Mouse (Mus musculus): Measurements from ENCODE around the gene Hmga1.

Gene Hmga1

DNA sequence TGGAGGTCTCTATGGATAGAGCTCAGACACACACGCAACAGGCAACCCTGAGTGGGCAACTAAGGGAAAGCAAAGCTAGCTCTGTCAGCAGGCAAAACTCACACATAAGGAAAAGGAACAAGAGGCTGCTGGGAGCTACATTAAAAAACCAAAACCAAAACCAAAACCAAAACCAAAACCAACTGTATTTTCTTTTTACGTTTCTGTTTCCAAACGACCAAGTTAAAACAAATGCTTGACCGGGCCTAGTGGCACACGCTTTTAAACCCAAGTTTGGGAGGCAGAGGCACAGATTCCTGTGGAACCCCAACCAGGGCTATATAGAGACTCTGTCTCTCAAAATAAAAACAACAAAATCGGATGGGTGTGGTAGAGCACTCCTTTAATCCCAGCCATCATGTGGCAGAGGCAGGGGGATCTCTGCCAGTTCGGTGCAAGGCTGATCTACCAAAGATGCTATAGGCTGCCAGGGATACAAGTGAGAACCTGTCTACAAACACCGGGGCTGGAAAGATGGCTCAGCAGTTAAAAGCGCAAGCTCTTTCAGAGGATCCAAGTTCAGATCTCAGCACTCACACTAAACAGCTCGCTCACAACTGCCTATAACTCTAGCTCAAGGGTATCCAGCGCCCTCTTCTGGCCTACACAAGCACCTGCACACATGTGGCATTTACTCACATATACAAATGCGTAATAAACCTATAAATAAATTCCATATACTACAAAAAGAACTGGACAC, 35.7 kb downstream of the Hmga1 start:
- DNase-seq (ENCODE audit: low read depth, low spot score) = no peak

DNA sequence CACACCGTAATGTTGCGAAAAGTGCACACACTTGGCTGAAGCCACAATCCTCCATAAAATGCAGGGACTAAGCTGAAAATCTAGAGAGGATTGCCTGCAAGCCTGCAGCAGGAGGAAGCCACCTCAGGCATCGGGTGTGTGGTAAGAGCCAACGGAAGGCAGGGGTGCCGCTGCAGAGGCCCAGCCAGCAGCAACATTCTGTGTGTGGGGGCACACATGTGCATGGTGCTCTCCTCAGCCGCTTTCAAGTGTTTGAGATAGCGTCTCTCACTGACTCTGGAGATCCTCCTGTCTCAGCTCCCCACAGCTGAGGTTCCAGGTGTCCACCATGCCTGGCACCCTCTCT, 36.2 kb downstream of the Hmga1 start:
- DNase-seq (ENCODE audit: low read depth, low spot score) = no peak

DNA sequence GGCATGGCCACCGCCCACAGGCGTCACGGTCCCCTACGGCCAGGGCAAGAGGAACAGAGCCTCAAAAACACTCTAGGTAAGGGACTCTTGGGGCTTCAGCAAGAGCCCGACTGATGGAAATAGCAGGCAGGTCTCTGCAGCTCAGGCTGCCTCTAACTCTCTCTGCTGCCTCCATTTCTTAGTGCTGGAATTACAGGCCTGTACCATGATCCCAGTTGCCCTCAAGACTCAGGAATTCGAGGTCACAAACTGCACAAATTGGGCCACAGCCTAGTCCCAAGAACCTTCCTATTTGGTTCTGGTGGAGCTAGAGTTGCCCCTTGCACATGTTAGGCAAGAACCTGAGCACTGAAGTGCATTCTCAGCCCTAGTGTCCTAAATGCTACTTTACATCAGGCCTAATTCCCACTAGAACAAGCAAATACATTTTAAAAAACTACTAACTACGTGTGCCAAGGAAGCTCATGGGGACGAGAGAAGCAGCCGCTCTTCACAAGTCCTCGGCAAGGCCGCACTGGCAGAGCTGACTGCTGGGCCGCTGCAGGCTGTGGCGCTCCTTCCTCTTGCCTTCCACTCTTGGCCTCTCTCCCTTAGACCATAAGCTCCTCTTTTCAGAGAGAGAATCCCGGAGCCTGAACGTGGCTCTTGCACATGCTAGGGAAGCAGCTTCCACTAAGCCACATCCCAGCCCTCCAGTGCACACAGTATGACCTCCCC, 39.5 kb downstream of the Hmga1 start:
- no peak for DNase-seq (ENCODE audit: low read depth, low spot score)

DNA sequence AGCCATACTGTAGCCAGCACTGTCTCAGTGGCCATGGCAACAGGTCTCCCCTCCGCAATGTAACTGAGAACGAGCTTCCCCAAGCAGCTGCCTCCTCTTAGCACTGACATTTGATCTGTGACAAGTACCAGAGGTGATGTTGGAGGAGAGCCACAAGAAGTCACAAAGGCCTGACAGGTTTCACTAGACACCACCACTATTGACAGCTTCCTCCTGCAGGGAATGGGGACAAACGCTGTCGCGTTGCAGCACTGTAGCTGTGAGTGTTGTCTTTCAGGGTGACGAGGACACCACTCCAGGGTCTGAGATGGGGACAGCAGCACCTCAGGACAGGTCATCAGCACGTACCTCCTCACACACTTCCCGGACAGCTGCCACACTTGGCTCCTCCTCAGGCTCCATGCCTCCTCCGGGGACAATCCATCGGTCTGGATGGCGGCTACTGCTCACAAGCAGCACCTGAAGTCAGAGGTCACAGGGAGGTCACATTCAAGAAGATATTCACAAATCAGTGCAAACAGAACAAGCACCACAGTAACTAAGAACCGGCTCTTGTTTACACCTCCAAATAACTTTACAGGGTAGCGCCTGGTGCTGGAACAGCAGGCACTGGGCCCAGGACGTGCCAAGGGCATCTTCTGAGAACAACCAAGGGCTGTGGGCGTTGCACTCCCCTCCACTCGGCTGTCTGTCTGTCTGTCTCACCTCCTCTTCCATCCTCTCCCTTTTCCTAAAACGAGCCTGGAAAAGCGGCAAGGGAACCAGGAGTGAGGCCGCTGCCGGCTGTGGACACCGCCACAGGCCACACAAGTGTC, 40.3 kb downstream of the Hmga1 start:
- DNase-seq (ENCODE audit: low read depth, low spot score) = no peak

DNA sequence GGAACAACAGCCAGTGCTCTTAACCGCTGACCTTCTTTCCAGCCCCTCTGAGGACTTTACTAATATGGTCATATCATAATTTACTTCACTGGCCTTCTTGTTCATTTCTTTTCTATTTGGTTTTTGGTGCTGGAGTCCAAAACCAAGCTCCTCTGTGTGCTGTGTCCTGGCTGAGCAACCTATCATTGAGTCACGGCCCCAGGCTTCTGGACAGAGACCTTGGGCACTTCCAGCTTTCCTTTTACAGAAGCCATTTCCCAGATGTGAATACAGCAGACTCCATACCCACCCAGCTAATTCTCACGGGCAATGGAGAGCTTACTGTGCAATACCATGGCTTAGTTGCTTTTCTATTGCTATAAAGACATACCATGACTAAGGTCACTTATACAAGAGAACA, 44.0 kb downstream of the Hmga1 start:
- no peak for DNase-seq (ENCODE audit: low read depth, low spot score)

DNA sequence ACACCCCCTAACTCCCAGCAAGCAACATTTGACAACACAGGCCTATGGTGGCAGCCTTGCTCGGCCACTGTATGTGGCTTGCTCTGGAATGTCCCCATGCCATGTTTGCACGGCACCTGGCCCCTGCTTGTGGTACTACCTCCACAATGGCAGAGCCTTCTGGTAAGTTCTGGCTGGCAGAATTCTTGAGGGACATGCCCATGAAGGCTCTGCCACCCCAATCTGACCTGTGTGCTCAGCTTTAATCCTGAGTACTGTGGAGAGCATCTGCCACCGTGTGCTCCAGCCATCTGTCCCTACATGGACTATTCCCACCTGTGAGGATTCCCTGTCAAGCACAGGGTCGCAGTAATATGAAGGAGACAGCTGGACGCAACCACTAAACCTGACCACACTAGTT, 44.6 kb downstream of the Hmga1 start:
- no peak for DNase-seq (ENCODE audit: low read depth, low spot score)

DNA sequence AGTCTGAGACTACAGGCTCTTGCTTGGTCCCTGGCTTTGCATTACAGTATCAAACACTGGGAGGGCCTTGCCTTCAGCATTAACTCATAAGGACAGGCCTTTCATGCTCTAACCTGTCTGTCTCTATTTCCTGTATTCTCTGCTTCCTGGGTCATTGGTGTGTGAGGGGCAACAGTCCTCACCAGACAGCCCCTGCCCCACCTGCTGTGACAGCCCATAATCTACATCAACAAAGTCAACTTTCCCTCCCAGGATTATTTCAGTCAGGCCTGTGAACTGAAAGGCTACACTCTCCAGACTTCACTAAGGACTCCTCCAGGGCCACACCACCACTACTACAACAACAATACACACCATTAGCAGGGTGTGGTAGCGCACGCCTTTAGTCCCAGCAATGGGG, 46.7 kb downstream of the Hmga1 start:
- no peak for DNase-seq (ENCODE audit: low read depth, low spot score)

DNA sequence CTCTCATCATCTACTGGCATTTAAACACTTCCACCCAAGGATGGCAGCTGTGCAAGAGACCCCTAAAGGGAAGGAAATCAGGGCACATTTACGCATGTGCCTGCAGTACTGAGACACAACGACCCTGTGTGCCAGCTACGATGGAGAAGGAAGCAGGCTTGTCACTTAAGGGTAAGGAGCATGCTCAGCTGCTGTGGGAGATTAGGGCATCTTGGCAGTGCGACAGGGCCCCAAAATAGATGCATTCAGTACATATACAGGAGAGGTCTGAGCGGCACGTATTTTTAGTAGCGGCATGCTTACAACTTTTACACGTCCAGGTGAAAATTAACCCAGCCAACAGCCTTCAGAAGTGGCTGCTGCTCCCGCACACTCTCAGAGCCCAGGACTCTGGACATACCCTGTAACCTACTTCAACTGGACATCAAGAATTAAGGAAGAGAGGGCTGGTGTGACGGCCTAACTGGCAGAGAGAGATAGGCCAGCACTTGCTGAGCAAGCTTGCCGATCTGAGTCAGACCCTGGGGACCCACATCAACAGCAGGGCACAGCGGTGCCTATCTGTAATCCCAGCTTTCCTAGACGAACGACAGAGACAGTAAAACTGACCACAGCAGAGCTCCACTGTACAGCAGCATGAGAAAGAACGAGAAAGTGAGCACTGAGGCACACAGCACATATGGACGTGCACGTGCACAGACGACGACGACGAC, 47.4 kb downstream of the Hmga1 start:
- DNase-seq (ENCODE audit: low read depth, low spot score) = no peak

DNA sequence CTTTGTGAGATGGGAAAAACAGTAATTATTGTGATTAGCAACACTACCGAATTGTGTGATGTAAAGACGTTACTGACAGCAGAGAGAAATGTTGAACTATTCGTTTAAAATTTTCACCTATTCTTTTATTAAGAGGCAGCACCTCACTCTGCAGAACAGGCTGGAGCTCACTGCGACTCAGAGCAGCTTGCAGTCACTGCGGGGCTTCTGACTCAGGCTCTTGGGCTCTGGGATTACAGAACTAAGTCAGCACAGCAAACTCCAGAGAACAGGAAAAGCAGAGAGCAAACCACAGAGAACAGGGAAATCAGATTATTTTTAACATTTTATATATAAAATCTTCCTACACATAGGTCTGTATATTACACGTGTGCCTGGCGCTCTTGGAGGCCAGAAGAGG, 53.3 kb downstream of the Hmga1 start:
- DNase-seq (ENCODE audit: low read depth, low spot score) = no peak

DNA sequence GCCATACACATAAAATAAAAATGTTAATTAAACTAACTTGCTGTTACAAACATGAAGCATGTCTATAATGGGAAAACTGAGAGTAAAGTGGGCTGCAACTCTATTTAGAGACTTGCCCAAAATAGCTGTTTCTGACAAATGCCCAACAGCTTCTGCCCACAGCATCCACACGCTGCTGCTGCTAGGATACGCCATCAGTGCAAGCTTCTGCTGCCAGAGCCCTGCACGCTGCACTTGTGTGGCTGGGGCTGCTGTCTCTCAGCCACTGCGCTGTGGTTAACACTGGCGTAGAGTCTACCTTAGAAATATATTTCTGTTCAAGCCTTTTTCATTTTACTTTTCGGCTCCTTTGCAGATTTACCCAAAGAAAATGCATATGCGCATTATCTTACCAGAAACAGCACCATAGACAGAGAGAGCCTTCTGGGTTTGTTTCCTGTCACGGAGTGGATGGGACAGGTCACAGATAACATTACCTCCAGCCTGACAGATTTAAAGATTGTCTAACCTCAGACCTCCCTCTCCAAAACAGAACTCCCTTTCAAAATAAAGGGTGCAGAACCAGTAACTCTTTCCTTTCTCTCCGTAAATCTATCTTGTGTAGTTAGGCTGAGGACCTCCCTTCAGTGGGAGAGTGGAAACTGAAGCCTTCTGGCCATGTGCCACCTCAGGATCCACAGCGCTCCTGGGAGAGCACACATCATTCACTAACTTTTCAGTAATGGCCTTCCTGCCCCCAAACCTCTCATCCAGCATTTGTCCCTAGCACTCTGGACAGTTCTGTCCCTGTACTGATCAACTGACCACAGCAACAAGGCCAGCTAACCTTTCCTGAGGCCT, 54.6 kb downstream of the Hmga1 start:
- DNase-seq (ENCODE audit: low read depth, low spot score) = no peak

DNA sequence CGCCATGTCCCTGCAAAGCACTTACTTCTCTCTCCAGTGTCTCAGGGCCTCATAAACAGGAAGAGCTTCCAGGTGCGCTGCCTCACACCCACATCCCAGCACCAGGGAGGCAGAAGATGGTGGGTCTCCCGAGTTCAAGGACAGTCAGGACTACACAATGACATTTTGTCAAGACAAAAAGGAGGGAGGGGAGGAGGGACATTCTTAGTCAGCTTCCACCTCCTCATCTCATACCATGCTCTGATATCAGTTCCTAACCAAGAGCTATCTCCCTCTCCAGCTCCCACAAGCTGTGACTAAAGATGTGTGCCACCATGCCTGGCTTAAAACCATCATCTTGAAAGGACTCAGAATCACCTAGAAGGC, 55.2 kb downstream of the Hmga1 start:
- DNase-seq (ENCODE audit: low read depth, low spot score) = no peak

DNA sequence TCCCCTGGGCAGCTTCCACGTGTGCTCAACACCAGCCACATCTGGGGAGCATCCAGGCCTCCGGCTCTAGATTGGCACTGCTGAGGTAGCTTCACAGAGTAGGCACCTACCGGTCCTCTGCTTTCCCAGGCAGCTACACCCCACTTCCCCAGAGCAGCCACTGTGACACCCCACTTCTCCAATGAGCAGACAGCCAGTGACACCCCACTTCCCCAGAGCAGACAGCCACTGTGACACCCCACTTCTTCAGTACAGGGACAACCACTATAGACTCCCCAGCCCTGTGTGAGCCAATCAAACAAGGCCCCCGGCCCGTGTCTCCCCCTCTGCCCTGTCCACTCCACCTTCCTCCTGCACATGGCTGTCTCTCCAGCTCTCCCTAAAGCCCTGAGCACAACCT, 55.7 kb downstream of the Hmga1 start:
- DNase-seq (ENCODE audit: low read depth, low spot score) = no peak

DNA sequence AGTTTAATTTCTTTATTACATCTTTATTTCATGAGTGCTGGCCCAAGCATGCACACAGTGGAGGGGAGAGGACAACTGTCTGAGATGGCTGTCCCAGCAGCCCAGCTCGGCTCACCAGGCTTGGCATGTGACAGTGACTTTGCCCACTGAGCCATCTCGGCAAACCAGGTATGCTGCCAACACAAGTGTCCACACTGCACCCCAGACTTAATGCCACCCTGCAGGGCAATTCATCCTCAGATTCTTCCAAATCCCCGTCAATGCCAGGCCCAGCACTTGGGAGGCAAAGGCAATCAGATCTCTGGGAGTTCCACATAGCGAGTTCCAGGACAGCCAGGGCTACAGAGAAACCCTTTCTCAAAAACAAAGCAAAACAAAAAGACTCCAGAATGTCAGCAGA, 56.7 kb downstream of the Hmga1 start:
- no peak for DNase-seq (ENCODE audit: low read depth, low spot score)
